Mouse (Mus musculus): ENCODE measurements around the gene Lypd3. TPM values are rescaled to one million over a fixed set of nuclear protein-coding genes. Genes with fewer than 3 reads are reported as not detected.
A peak's percentile ranks its signal among the peaks of the same experiment; 100 is the strongest.

Lypd3 gene
- not detected for polyA plus RNA-seq (2021)

DNA sequence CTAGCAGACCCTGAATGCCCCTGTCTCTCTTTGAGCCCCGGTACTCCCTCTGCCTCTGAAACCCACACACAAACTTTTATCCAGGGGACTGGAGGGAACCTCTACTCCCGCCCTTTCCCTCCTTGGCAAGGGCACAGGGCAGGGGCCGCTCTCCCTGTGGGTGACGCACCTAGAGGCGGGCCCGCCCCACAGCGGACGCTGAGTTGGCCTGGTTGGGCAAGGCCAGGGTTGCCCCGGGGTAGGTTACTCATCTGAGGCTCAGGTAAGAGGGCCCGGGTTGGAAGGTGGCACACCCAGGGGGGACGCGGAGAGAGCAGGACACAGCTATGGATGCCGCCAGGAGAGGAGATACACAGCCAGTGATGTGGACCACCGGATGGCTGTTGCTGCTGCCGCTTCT, at the start of gene Lypd3:
TSS of gene Lypd3 (plus strand) at position 287 of the 400 bp plus-strand sequence.
- ChIA-PET CTCF (interaction anchor here (1.6 kb wide), 1 partner anchor 35 kb away, joined by 4 read pairs; no protein-coding TSS in a partner anchor), POLR2A (interaction anchor here (0.9 kb wide), 1 partner anchor 36 kb away, joined by 3 read pairs; no protein-coding TSS in a partner anchor)
- ATAC-seq (no peak), DNase-seq (ENCODE audit: low read depth, low spot score) (no peak)
- no peak for TF ChIP-seq CTCF (IDR thresholded peaks at IDR 0.05)
- in situ Hi-C loops (cut with MboI; ENCODE audit: low pct_unique_long_range_greater_than_20kb) = no loop called here
- peaks cover 19% of the 10 kb centered on the region for H3K27me3 ChIP-seq

DNA sequence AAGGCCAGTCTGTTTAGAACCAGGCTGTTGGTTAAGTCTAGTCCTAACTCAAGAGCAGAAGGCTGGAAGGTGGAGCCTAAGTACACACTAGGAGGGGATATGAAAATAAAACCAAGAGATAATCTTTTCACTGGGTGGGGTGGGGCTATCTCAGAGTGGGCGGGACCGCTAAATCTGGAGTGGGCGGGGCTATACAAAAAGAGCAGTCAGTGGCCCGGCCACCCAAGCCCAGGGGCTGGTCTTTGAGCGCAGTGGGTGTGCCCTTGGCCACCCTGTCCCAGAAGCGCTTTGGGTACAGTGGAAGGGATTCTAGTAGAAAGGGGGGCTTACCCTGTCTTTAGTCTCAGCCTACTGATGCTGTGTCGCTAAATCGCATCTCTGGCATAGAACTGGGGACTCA, 49.5 kb upstream of the Lypd3 start:
- ATAC-seq (no peak), DNase-seq (ENCODE audit: low read depth, low spot score) (no peak)
- in situ Hi-C loops (cut with MboI; ENCODE audit: low pct_unique_long_range_greater_than_20kb) = no loop called here
- no peak for TF ChIP-seq CTCF (IDR thresholded peaks at IDR 0.05)
- ChIA-PET POLR2A (interaction anchor here (0.7 kb wide), 1 partner anchor 12 kb away, joined by 3 read pairs; no protein-coding TSS in a partner anchor), CTCF (no interaction called here)
- no peaks in the 10 kb centered on the region for H3K27me3 ChIP-seq

DNA sequence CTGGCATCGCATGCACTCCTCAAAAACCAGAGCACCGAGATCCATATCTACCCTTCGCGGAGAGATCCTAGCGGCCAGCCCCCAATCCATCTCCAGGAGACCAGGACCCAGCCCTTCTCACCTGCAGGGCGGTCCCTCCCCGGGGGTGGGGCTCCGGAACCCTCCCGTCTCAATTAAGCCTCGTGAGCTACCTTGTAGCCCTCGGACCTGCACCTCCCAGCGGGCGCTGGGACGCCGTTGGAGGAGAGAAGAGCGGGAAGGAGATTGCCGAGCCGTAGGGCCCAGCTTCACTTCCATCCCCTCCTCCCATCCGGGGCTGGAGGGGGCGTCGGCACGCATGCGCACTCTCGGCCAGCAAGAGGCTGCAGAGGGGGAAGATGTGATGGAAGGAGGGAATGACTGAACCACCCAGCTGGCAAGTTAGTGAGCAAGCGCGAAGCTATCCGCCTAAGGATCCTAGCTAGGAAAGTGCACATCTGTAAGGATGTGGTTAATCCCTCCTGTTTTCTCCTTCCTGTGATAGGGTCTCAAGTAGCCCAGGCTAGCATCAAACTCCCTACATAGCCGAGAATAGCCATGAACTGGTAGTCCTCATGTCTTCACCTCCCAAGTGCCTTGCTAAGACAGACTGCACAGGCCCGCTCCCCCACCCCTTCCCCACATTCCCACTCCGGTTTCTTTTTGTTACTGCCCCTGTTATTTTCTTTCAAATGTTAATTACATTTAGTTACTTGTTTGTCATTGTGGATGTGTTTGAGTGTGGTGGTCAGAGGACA, 48.8 kb upstream of the Lypd3 start, which contains the start of the genes Ethe1 and Zfp575:
TSS of gene Ethe1 (plus strand) at position 214 of the 776 bp plus-strand sequence.
TSS of gene Zfp575 (minus strand) at position 312 of the 776 bp plus-strand sequence.
- in situ Hi-C loops (cut with MboI; ENCODE audit: low pct_unique_long_range_greater_than_20kb) = no loop called here
- TF ChIP-seq CTCF (IDR thresholded peaks at IDR 0.05) = no peak
- no peak for ATAC-seq
- no peak for DNase-seq (ENCODE audit: low read depth, low spot score)
- ChIA-PET CTCF (interaction anchor here (1.2 to 1.3 kb wide), 2 partner anchors 11 to 23 kb away, joined by 3 read pairs; no protein-coding TSS in a partner anchor), POLR2A (interaction anchor here (0.7 kb wide), 1 partner anchor 13 kb away, joined by 3 read pairs; no protein-coding TSS in a partner anchor)
- H3K27me3 ChIP-seq = no peaks in the 10 kb centered on the region

DNA sequence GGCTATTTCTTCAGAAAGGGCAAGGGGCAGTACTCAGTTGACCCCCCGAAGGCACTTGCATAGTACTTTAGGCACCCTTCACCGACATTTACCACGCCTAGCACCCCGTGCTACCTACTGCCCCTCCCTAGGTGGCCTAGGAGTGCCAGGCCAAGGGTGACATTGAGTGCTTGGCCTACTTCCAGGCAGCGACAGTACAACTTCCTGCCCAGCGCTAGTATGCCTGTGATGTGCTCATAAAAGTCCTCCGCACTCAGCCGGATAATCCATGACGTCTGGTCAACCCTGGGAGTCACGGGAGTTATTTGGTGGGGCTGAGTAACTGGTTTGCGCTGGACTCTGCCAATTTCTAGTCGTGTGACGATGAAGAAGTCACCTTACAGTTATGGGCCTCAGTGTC, 48.0 kb upstream of the Lypd3 start:
- in situ Hi-C loops (cut with MboI; ENCODE audit: low pct_unique_long_range_greater_than_20kb) = no loop called here
- H3K27me3 ChIP-seq = no peaks in the 10 kb centered on the region
- TF ChIP-seq CTCF (IDR thresholded peaks at IDR 0.05) = no peak
- DNase-seq (ENCODE audit: low read depth, low spot score) (no peak), ATAC-seq (no peak)
- ChIA-PET POLR2A (no interaction called here), CTCF (interaction anchor here (1.2 to 1.3 kb wide), 2 partner anchors 10 to 23 kb away, joined by 3 read pairs; no protein-coding TSS in a partner anchor)

DNA sequence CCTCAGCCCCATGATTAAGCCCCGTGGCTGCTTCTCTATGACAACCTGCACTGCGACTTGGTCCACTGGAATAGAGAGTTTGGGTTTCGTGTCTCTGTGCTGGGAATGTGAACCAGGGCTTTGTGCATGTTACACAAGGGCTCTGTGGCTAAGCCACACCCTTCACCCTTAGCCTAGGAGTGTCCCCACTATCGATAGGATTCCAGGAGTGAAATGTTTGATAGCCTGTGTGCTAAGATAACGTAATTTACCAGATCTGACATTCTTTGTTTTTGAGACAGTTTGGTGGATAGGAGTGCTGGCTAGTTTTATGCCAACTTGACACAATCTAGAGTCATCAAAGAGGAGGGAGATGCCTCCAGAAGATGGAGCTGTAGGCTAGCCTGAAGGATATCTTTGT, 44.6 kb upstream of the Lypd3 start:
- in situ Hi-C loops (cut with MboI; ENCODE audit: low pct_unique_long_range_greater_than_20kb) = no loop called here
- CTCF ChIA-PET = interaction anchor here (0.9 to 1.2 kb wide), 3 partner anchors 9 to 71 kb away, joined by 3 to 4 read pairs (median 3); no protein-coding TSS in a partner anchor
- no peak for DNase-seq (ENCODE audit: low read depth, low spot score)
- ATAC-seq = peak; percentile 3
- H3K27me3 ChIP-seq = no peaks in the 10 kb centered on the region
- POLR2A ChIA-PET = no interaction called here
- TF ChIP-seq CTCF (IDR thresholded peaks at IDR 0.05) = no peak

DNA sequence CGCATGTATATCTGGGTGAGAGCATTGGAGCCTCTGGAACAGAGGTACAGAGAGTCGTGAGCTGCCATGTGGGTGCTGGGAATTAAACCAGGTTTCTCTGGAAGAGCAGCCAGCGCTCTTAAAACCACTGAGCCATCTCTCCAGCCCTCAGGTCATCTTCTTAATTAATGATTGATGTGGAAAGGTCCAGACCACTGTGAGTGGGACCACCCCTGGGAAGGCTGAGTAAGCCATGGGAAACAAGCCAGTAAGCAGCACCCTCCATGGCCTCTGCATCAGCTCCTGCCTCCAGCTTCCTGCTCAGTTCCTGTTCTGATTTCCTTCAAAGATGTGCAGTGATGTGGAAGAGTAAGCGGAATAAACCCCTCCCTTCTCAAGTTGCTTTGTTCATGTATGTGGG, 44.2 kb upstream of the Lypd3 start:
- CTCF ChIA-PET = interaction anchor here (0.9 to 1.2 kb wide), 3 partner anchors 9 to 71 kb away, joined by 3 to 4 read pairs (median 3); no protein-coding TSS in a partner anchor
- DNase-seq (ENCODE audit: low read depth, low spot score) (peak; percentile 80), ATAC-seq (peak; percentile 45)
- no peak for TF ChIP-seq CTCF (IDR thresholded peaks at IDR 0.05)
- in situ Hi-C loops (cut with MboI; ENCODE audit: low pct_unique_long_range_greater_than_20kb) = no loop called here
- H3K27me3 ChIP-seq = no peaks in the 10 kb centered on the region
- POLR2A ChIA-PET = no interaction called here

DNA sequence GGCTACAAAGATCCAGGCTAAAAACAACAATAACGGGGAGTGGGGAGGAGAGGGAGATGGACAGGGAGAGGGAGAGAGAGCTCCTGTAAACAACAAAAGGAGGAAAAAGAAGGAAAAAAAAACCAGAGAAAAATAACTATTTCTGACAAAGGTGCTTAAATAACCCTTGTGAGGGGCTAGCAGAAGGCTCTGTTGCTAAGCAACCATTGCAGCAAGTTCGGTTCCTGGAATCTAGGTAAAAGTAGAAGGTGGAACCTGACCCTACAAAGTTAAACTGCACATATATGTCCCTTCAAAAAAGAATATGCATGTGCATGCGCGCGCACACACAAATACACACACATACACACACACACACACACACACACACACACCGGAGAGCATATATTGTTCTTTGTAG, 43.6 kb upstream of the Lypd3 start:
- TF ChIP-seq CTCF (IDR thresholded peaks at IDR 0.05) = no peak
- in situ Hi-C loops (cut with MboI; ENCODE audit: low pct_unique_long_range_greater_than_20kb) = no loop called here
- POLR2A ChIA-PET = interaction anchor here (0.8 kb wide), 1 partner anchor 11 kb away, joined by 3 read pairs; no protein-coding TSS in a partner anchor
- CTCF ChIA-PET = interaction anchor here (0.9 to 1.2 kb wide), 3 partner anchors 8 to 70 kb away, joined by 3 to 4 read pairs (median 3); no protein-coding TSS in a partner anchor
- H3K27me3 ChIP-seq = no peaks in the 10 kb centered on the region
- DNase-seq (ENCODE audit: low read depth, low spot score) = no peak
- no peak for ATAC-seq

DNA sequence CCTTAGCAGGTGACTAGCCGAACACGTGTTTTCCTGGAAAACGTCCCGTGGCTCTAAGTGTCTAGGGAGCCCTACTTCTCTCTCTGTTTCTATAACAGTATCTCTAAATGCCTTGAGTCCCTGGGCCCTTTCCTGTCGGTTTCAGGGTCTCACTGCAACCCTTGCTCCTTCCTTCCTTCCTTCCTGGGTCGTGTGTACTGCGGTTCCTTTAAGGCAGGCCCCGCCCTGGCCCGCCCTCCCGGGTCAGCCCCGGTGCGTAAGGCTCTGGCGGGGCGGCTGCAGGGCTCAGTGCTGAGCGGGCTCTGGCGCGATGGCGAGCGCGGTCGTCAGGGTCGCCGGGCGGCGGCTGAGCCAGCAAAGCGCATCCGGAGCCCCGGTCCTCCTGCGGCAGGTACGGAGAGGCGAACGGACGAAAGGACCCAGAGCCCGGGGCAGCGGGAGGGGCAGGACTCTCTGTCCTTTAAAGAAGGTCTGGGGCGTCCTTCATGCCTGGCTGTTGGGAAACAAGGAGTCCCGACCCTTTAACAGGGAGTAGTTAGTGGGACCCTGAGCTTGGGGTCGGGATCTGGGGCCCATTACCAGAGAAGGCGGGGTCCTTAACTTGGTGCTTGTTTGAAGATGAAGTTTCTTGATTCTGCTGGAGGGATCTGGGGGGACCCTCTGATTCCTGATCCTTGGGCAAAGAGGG, 42.6 kb upstream of the Lypd3 start:
- DNase-seq (ENCODE audit: low read depth, low spot score) = no peak
- ChIA-PET POLR2A (interaction anchor here (0.6 kb wide), 1 partner anchor 27 kb away, joined by 3 read pairs; no protein-coding TSS in a partner anchor), CTCF (interaction anchor here (1.6 kb wide), 1 partner anchor 62 kb away, joined by 4 read pairs; no protein-coding TSS in a partner anchor)
- in situ Hi-C loops (cut with MboI; ENCODE audit: low pct_unique_long_range_greater_than_20kb) = no loop called here
- peak; percentile 89 for ATAC-seq
- no peak for TF ChIP-seq CTCF (IDR thresholded peaks at IDR 0.05)
- H3K27me3 ChIP-seq = no peaks in the 10 kb centered on the region

DNA sequence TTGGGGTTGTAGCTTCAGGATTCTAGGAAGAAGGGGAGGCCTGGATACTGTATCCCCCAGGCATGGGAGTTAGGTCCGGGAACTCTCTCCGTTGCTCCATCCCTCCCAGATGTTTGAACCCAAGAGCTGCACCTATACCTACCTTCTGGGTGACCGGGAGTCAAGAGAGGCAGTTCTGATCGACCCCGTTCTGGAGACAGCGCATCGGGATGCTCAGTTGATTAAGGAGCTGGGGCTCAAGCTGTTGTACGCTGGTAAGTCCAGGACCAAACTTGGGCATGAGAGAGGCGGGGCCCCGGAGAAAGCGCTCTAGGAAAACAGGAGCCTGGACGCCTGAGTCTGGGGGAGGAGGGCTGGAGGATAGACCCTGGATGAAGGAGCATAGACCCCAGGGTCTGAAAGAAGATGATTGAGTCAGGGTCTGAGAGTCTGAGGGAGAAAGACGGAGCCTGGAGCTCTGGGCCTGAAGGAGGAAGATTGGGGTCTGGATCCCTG, 42.0 kb upstream of the Lypd3 start:
- CTCF ChIA-PET = interaction anchor here (1.6 kb wide), 1 partner anchor 62 kb away, joined by 4 read pairs; no protein-coding TSS in a partner anchor
- TF ChIP-seq CTCF (IDR thresholded peaks at IDR 0.05) = no peak
- H3K27me3 ChIP-seq = no peaks in the 10 kb centered on the region
- in situ Hi-C loops (cut with MboI; ENCODE audit: low pct_unique_long_range_greater_than_20kb) = no loop called here
- DNase-seq (ENCODE audit: low read depth, low spot score) (no peak), ATAC-seq (no peak)
- POLR2A ChIA-PET = interaction anchor here (0.6 to 1.0 kb wide), 3 partner anchors 27 to 319 kb away, joined by 3 read pairs; no protein-coding TSS in a partner anchor

DNA sequence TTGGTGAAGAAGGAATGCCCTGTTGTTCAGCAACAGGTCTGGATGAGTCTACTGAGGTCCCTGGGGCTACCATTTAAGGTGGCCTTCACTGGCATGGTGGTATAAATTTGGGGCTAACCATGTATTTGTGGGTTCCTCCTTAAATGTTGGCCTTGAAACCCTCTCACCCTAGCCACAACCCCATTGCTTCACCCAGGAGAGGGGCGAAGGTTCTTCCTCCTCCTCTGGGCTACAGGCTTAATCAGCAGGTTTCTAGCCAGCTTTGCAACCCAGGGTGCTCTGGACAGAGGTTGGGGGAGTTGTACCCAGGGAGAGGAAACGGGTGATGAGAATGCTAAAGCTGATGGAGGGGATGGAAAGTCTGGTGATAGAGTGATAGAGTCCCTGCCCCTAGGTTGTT, 40.9 kb upstream of the Lypd3 start:
- no peaks in the 10 kb centered on the region for H3K27me3 ChIP-seq
- ATAC-seq (no peak), DNase-seq (ENCODE audit: low read depth, low spot score) (no peak)
- POLR2A ChIA-PET = no interaction called here
- CTCF ChIA-PET = interaction anchor here (0.8 kb wide), 1 partner anchor 14 kb away, joined by 3 read pairs; no protein-coding TSS in a partner anchor
- no peak for TF ChIP-seq CTCF (IDR thresholded peaks at IDR 0.05)
- in situ Hi-C loops (cut with MboI; ENCODE audit: low pct_unique_long_range_greater_than_20kb) = no loop called here
